ENCODE assay signal across 24 mouse cellular contexts in the genomic region with DNA sequence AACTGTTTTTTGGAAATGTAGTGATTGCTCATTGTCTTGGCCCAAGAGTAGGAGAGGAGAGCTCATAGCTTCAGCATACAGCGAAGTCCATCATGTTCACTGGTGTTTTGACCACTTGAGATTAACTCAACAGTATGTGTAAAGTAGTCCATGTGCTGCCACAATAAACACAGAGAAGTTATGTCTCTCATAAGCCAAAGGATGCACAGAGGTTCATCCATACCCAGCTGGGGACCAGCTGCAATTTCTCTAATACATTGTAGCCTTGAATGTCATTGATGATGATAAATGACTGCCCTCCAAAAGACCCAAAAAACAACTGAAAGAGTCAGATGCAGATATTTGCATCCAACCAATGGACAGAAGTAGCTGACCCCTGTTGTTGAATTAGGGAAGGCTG.
"Had no signal": no experiment of that assay in that cellular context is flagged by ENCODE, and none has a peak within 500 bp of the region (broad histone marks: within the 10 kb centered on the region; RNA-seq: fewer than 3 reads in every experiment).

No protein-coding gene starts in this region.

- H3K36me3 ChIP-seq: heart, embryonic 10.5 days; heart, embryonic 12.5 days; hindbrain, embryonic 10.5 days; hindbrain, embryonic 13.5 days; hindbrain, embryonic 15.5 days; limb, embryonic 13.5 days; limb, embryonic 15.5 days; liver, embryonic 12.5 days had no signal

- H3K9me3 ChIP-seq: heart, embryonic 10.5 days; heart, embryonic 12.5 days; hindbrain, embryonic 10.5 days; hindbrain, embryonic 13.5 days; hindbrain, embryonic 15.5 days; limb, embryonic 13.5 days; limb, embryonic 15.5 days; liver, embryonic 12.5 days had no signal

- DNase-seq: gastrocnemius, adult 2 months; gastrocnemius, postnatal 10 days; gastrocnemius, postnatal 25 days; heart, adult 18-20 months; heart, postnatal 10 days; heart, postnatal 4 days; kidney, adult 11 months; kidney, adult 2 months; kidney, postnatal 10 days; kidney, postnatal 36 days; layer of hippocampus, adult 9-11 months; layer of hippocampus, postnatal 36 days; left cerebral cortex, postnatal 4 days; lung, adult 18-20 months had no signal

- ATAC-seq: inflammation-experienced regulatory T-cells, adult 6 months; liver, embryonic 12.5 days had no signal

- H3K9ac ChIP-seq: heart, embryonic 12.5 days; hindbrain, embryonic 13.5 days; hindbrain, embryonic 15.5 days; limb, embryonic 13.5 days; limb, embryonic 15.5 days; liver, embryonic 12.5 days; liver, embryonic 14.5 days had no signal

- H3K4me3 ChIP-seq: gastrocnemius, adult 2 months; heart, embryonic 10.5 days; heart, embryonic 12.5 days; hindbrain, embryonic 10.5 days; hindbrain, embryonic 13.5 days; hindbrain, embryonic 15.5 days; limb, embryonic 13.5 days; limb, embryonic 15.5 days; liver, embryonic 12.5 days had no signal

- H3K27me3 ChIP-seq: heart, embryonic 12.5 days; hindbrain, embryonic 13.5 days; hindbrain, embryonic 15.5 days; limb, embryonic 13.5 days; limb, embryonic 15.5 days; liver, embryonic 12.5 days had no signal

- H3K4me2 ChIP-seq: heart, embryonic 12.5 days; hindbrain, embryonic 13.5 days; hindbrain, embryonic 15.5 days; limb, embryonic 13.5 days; limb, embryonic 15.5 days; liver, embryonic 12.5 days had no signal

- H3K4me1 ChIP-seq: heart, embryonic 10.5 days; heart, embryonic 12.5 days; hindbrain, embryonic 10.5 days; hindbrain, embryonic 13.5 days; hindbrain, embryonic 15.5 days; limb, embryonic 13.5 days; limb, embryonic 15.5 days; liver, embryonic 12.5 days had no signal

- H3K27ac ChIP-seq: gastrocnemius, adult 2 months; heart, embryonic 10.5 days; hindbrain, embryonic 10.5 days; hindbrain, embryonic 13.5 days; hindbrain, embryonic 15.5 days; limb, embryonic 13.5 days; limb, embryonic 15.5 days; liver, embryonic 12.5 days; liver, embryonic 14.5 days had no signal
